Mouse (Mus musculus): ENCODE data around the gene Ccdc7a.
A peak's percentile ranks its signal among the peaks of the same experiment; 100 is the strongest.

Ccdc7a gene

GRCm38 (mm10) chr8:128686429-128686990 lies 378.8 kb downstream of the Ccdc7a start:
- no peak for DNase-seq (ENCODE audit: low read depth, low spot score)

GRCm38 (mm10) chr8:128685507-128686428 lies 379.5 kb downstream of the Ccdc7a start, which contains the start of gene Itgb1:
Gene Itgb1, plus strand, starts transcription at chr8:128685654.
- peak; percentile 86 for DNase-seq (ENCODE audit: low read depth, low spot score)

- DNase-seq (ENCODE audit: low read depth, low spot score), result peak; percentile 35
Measured at GRCm38 (mm10) chr8:128684609-128685506, 380.5 kb downstream of the Ccdc7a start.
